Mouse (Mus musculus): ENCODE data around the gene Ndrg3.
A peak's percentile ranks its signal among the peaks of the same experiment; 100 is the strongest.
"Not testable (repeated sequence)": the region's sequence is repeated elsewhere in the genome, so short reads cannot be mapped to it uniquely, and the experiment has no call there.

The Ndrg3 gene

GRCm38 (mm10) chr2:156933426-156933825, 58.4 kb downstream of the Ndrg3 start:
- DNase-seq: no peak

- DNase-seq: no peak
Measured at GRCm38 (mm10) chr2:156931421-156931820, 60.4 kb downstream of the Ndrg3 start.

DNA sequence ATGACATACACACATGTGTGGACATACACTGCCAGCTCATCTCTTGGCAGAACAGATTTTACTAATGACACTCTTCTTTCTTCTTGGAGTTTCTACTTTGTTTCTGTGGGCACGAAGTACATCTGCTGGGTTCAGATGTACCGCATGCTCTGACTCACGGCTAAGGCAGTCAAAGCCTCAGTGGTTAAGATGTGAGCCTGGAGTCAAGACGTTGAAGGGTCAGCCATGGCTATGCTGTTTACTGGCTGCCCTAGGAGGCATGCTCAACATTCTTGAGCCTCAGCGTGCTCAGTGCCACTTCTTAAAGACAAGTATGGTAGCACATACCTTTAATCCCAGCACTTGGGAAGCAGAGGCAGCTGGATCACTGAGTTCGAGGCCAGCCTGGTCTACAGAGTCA, 61.3 kb downstream of the Ndrg3 start:
- no peak for DNase-seq

GRCm38 (mm10) chr2:156929519-156930120, 62.2 kb downstream of the Ndrg3 start:
- no peak for DNase-seq

GRCm38 (mm10) chr2:156928606-156929005, 63.2 kb downstream of the Ndrg3 start:
- DNase-seq: no peak

DNA sequence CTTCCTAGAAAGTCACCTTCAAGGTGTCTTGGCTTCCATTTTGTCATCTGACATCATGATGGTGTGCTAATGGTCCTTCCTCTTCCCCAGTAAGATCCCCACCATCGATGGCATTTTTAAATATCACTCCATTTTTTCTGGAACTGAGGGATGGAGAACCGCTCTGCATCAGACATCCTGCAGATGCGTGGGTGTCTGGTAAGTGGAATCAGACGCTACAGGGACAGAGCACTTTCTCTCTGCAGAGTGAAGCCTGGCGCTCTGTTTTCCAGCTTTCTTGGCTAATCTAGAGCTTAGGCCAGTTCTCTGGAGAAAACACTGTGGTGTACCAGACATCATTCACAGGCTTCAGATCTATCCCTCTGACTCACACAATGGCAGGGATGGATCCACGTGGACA, 64.2 kb downstream of the Ndrg3 start:
- no peak for DNase-seq

DNA sequence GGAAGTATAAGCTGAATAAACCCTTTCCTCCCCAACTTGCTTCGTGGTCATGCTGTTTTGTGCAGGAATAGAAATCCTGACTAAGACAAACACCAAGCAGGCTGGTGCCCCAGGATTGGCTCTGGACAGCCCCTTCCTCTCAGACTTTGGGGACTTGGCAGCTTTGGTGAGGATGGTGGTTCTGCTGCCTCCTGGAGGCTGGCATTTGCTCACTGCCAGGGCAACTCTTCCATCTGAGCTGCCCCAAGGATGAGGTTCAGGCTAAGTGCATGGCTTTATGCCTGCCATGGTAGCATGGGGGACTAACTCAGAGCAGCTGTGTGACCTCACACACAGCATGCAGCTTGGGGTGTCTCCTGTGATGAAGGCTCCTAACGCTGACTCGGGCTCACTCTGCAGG, 66.2 kb downstream of the Ndrg3 start:
- not testable (repeated sequence) for DNase-seq

DNA sequence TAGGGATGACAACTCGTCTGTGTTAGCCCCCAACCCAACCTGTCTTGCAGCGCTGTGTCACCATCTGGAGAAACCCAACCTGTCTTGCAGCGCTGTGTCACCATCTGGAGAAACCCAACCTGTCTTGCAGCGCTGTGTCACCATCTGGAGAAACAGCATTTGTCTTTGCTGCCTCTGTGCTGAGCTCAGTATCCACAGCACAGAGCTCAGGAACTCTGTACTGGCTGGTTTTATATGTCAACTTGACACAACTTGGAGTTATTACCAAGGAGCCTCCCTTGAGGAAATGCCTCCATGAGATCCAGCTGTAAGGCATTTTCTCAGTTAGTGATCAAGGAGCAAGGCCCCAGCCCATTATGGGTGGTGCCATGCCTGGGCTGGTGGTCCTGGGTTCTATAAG, 66.8 kb downstream of the Ndrg3 start:
- DNase-seq: not testable (repeated sequence)

- no peak for DNase-seq
Measured at GRCm38 (mm10) chr2:156924210-156924898, 67.5 kb downstream of the Ndrg3 start.

- DNase-seq: no peak
Measured at GRCm38 (mm10) chr2:156923057-156923456, 68.8 kb downstream of the Ndrg3 start.

DNA sequence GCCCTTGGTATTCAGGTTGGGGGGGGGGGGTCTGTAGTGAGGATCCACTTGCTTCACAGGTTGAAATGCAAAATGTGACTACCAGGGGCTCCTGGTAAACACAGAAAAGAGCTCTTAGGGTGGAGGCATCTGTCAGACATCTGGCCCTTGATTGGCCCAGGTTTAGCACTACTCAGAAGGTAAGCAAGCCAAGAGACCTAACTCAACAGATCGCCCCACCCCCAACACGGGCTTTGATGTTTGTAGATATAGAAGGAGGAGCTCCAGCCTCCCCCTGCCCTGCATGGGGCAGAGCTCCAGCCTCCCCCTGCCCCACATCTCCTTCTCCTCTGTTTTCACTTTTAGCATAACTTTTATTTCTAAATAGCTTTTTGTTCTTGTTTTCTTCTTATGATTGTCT, 72.1 kb downstream of the Ndrg3 start:
- no peak for DNase-seq

DNA sequence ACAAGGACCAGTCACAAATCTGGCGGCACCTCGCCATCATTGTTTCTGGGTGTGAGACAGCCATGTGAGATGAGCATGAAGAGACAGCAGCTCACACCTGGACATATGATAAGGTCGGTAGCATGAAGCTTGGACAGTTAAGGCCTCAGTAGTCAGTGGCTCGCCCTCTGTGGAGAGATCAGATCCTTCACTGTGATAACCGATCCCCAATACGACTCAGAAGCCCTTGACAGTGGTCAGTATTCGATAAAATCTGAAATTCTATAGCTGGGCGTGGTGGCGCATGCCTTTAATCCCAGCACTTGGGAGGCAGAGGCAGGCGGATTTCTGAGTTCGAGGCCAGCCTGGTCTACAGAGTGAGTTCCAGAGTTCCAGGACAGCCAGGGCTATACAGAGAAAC, 72.7 kb downstream of the Ndrg3 start:
- DNase-seq: not testable (repeated sequence)

GRCm38 (mm10) chr2:156918562-156918961, 73.3 kb downstream of the Ndrg3 start:
- no peak for DNase-seq

DNA sequence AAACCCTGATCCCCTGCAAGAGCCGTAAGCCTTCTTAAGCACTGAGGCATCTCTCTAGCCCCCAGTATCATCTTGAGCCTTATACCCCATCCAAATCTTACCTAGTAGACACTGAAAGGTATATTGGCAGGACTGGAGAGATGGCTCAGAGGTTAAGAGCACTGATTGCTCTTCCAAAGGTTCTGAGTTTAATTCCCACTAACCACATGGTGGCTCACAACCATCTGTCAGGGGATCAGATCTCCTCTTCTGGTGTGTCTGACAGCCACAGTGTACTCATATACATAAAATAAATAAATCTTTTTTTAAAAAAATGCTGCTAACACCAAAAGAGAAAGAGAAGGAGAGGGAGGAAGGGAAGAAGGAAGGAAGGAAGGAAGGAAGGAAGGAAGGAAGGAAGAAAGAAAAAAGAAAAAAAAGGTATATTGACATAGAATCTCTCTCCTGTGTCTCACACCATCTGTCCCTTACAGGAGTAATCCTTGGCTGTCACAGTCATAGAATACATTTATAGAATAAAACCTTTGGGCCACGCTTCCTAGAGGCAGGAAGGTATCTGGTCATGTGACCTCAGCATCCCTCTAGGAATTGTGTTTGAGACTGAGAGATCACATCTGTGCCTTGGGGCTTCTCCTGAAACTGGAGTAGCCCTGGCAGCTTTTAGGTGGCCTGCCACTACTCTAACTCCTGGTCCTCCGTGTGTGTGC, 75.3 kb downstream of the Ndrg3 start:
- DNase-seq: no peak

GRCm38 (mm10) chr2:156915559-156915958, 76.3 kb downstream of the Ndrg3 start:
- no peak for DNase-seq

- no peak for DNase-seq
Measured at GRCm38 (mm10) chr2:156913191-156913590, 78.7 kb downstream of the Ndrg3 start.

DNA sequence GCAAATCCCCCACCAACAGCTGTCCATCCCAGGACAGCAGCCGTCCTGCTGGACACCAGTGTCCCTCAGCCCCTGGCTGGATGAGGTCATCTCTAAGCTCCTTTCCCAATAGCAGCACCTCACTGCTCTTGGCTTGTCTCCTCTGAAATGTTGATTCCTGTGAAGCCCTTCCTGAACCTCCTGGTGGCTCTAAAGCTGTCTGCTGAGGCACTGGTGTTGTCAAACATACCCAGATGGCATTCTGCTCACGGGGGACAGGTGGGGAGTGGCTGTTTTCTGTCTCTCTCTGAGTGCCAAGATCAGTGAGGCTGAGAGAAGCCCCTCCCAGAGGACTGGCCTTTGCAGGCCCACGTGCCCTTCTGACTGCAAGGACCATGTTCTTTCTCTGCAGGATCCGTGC, 85.9 kb downstream of the Ndrg3 start:
- not testable (repeated sequence) for DNase-seq

DNA sequence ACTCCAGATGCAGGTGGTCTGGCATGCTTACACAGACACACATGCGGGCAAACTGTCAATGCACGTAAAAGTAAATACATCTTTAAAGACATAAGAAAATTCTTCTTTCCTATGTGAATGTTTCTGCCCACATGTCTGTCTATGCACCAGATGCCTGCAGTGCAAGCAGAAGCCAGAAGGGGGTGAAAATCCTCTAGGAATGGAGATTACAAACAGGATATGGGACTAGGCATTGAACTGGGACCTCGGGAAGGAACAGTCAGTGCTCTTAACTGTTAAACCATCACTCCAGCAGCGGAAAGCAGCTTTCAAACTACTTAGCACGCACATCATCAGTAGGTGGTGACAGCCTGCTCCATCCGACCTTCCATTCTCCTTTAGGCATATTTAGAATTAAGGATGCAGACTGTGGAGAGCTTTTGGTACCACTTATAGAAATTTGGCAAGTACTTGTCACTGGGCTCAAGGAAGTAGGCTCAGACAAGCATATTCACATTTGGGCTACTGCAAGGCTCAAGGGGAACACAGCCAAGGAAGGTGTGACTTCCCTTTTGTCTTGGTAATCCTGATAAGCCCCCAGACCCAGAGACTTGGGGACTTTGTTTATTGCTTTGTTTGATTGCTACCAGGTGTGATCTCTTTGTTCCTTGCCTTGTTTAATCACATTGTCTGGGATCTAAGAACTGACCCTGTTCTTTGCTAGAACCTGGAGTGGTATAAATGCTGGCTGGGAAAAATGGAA, 86.7 kb downstream of the Ndrg3 start:
- DNase-seq: peak in 1 of 2 experiments; percentile 78

- DNase-seq: no peak
Measured at GRCm38 (mm10) chr2:156903367-156903766, 88.5 kb downstream of the Ndrg3 start.

DNA sequence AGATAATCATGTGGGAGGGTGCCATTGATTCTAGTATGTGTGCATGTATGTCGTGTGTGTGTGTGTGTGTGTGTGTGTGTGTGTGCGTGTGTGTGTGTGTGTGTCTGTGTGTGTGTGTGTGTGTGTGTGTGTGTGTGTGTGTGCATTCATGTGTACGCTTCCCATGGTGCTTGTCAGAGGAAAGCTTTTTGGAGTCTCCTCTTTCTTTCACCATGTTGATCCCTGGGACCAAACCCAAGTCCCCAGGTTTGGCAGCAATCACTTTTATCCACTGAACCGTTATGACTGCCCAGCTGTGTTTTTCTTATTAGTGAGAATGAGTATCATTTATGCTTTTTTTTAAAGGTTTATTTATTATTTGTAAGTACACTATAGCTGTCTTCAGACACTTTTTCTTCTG, 89.4 kb downstream of the Ndrg3 start:
- DNase-seq: not testable (repeated sequence)

DNA sequence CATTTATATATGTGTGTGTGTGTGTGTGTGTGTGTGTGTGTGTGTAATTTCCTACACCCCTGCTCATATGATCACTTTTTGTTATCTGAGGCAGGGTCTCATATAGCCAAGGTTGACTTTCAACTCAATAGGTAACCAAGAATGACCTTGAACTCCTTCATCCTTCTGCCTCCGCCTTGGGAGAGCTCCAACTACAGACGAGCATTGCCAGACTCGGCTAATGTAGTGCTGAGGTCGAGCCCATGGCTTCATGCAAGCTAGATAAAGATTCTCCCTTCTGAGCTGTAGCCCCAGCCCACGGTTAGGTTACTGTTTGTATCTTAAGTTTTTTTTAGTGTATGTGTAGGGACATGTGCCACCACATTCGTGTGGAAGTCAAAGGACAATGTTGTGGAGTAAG, 90.0 kb downstream of the Ndrg3 start:
- no peak for DNase-seq

- no peak for DNase-seq
Measured at GRCm38 (mm10) chr2:156901344-156901743, 90.5 kb downstream of the Ndrg3 start.

DNA sequence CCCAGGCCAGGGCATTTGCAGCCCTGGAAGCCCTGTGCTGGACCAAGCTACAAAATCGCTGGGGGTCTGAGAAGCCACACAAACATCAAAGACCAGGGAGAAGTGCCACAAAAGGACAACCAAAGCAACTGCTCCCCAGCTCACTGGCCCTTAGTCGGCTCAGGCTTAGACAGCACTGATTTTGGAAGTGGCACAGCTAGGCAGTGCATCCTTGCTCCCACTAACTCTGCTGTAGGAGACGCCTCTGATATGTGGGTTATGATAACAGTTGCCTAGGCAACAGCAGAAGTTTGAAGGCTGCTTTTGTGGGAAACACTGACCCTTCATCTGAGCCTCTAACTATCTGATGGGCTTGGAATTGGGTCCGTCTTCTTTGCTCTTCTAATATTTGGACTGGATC, 92.7 kb downstream of the Ndrg3 start:
- DNase-seq: peak in 1 of 2 experiments; percentile 8
